Mouse (Mus musculus) cerebellum, adult 11-12 months (tissue): ENCODE results near the gene Lrrc4.
A peak's percentile ranks its signal among the peaks of the same experiment; 100 is the strongest.

Experiments used
- DNase-seq: peaks from one replicate; pipeline ENCODE4 v3.0.0; 2022

Lrrc4 gene

GRCm38 (mm10) chr6:28831011-28831853, at the start of gene Lrrc4:
Gene Lrrc4 (minus strand): TSS chr6:28831747.
- DNase-seq: peak; percentile 54

GRCm38 (mm10) chr6:28880909-28881308, 49.4 kb upstream of the Lrrc4 start:
- no peak for DNase-seq

DNA sequence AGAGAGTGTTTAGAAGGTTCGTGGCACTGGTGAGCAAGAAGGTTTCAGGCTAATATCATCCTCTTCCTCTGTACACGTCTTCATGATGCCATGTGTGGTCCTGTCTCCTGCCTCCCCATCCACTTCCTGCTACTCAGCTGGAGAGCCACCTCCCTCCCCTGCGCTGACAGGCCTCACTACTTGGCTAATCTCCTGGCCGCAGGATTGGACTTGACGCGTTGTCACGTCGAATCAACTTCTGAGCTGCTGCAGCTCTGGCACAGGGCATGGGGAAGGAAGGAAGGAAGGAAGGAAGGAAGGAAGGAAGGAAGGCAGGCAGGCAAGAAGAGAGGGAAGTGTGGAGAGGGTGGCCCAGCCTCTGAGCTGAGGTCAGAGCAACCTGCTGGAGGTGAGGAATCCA, 47.8 kb upstream of the Lrrc4 start:
- no peak for DNase-seq

- DNase-seq: no peak
Measured at GRCm38 (mm10) chr6:28877945-28878666, 46.6 kb upstream of the Lrrc4 start.

DNA sequence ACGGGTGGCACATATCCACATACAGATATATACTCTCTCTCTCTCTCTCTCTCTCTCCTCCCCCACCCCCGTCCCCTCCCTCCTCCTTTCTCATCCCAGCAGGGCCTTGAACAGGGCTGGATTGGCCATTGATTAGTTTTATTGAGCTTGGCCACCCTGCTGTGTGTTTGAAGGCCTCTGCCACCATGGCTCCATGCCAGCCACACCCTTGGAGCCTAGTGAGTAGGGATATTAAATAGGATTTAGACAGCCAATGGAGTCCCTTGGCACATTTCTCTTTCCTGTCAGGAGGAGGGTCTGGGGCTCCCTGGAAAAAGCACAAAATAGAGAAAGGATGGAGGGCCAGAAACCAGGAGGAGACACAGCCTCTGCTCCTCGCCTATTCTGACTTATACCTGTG, 44.9 kb upstream of the Lrrc4 start:
- DNase-seq: no peak

GRCm38 (mm10) chr6:28875333-28875732, 43.8 kb upstream of the Lrrc4 start:
- no peak for DNase-seq

- DNase-seq: no peak
Measured at GRCm38 (mm10) chr6:28874759-28875158, 43.2 kb upstream of the Lrrc4 start.

DNA sequence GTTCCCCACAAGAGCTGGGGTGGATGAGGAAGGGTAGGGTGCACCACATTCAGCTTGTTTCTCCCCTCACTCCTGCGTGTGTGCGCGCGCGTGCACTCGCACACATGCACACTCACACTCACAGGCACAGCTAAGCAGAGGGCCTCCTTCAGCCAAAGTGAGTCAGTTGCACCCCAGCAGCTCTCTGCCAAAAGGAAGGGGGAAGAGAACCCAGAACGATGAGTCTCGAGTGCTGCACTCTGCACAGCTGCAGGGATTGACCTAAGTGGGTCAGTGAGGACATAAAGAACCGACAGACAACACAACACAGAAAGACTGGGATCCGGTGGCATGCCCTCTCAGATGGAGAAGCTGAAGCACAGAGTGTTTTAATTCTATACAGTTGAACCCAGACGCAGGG, 42.5 kb upstream of the Lrrc4 start:
- DNase-seq: no peak

GRCm38 (mm10) chr6:28872421-28872795, 40.9 kb upstream of the Lrrc4 start:
- no peak for DNase-seq

DNA sequence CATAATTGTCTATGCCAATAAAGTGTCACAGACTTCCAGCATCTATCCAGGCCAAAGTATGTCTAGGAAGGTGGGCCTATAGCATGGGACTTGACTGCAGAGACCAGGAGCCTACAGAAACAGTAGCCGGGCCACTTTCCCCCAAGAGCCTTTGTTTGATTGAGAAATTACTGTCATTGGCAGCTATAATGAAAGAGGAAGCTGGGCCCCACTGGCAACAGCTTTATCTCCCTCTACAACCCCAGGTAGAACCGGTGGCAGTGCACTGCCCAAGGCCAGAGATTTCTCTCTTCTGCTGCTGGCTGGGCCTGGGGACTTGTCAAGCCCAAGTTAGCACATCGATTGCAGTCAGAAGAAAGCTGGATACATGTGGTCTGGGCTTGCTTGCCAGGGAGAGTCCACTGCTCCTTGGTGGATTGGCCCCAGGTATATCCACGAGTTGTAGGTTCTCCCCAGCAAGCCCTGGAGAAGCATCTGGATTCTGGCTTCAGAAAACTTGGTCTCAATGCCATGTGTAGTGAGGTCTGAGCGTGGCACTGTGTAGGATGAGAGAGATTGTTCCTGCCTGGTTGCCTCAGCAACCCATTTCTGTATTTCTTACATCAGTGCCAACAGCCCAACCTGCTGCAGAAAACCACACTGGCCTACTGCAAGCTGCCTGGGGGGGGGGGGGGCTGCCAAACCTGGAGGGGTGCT, 40.3 kb upstream of the Lrrc4 start:
- no peak for DNase-seq

DNA sequence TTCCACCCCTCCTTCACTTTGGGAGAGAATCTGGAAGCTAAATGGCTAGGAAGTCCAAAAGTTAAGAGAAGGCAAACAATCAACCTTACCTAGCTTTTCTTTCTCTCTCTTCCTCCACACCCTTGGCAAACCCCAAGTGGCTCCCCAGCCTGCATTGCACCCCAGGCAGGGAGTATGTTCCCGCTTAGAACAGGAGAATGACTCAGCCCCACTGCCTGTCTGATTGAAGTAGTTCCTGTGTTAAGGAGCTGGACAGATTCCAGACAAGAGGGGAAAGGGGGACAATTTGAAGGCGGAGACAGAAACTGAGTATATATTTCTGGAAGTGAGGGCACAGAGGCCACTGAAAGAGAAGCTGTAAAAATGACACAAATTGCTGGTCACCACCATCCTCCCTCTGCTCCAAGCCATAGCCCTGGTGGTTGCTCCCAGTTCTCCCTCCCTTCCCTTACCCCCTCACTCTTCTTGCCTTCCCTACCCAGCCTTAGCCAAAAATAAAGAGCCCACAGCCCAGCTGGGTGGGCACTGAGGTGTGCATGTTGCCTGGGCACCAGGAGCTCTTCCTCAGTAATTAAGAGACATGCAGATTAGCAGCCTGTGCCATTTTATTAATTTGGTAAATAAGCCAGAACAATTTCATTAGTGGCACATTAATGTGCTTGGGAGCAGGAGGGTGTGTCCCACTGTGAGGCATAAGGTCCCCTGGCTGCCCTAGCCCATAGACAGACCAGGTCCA, 36.1 kb upstream of the Lrrc4 start:
- no peak for DNase-seq

GRCm38 (mm10) chr6:28866206-28866605, 34.7 kb upstream of the Lrrc4 start:
- DNase-seq: no peak

DNA sequence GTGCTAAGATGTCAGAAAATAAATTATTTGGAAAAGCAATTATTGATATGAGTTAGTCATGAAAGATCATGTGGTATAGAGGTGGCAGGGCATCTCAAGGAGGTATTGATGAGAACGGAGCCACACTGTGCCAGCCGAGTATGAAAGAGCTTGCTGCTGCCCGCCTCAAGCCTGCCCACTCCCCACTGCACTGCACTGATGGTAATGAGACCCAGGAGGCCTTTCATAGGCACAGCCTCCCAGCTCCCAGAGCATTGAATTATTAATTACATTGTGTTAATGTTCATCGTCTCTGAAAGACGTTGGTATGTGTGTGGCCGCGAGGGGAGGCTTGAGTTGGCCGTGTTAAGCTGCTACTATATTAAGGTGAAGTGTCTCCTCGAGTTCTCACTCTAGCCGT, 33.6 kb upstream of the Lrrc4 start:
- DNase-seq: no peak

- peak; percentile 40 for DNase-seq
Measured at GRCm38 (mm10) chr6:28864684-28865083, 33.1 kb upstream of the Lrrc4 start.

DNA sequence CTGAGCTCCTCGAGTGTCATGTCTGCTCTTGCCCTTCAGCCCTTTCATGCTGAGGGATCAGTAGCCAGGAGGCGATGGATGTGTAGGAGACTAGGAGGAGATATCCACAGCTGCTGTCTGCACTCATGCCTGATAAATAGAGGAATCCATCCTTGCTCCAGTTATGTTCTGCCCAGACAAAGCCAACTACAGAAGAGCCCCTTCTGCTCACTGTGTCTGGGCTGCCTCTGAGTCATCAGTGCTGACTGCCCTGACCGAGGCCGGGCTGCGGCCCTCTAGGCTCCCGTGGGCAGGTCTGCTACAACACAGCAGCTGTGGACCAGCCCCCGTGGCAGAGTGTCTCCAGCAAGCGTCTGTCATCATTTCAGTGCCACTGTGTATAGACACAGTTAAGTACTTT, 30.8 kb upstream of the Lrrc4 start:
- DNase-seq: no peak

DNA sequence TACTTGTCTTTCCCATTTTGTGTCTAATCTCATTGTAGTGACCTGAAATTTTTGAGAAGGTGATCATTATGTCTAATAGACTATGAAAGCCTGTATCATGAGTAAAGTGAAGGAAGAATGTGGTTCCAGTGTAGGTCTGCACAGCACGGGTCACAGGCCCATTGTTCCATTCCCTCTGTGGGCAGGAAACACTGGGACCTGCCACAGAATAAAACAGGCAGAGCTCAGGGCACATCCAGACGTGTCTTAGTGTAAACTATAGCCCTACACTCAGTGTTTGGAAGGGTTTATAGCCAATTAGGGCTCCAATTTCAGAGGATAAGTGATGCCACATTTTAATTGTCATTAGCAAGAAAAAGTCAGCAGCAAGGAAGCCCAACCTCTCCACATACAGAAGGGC, 29.4 kb upstream of the Lrrc4 start:
- no peak for DNase-seq

- no peak for DNase-seq
Measured at GRCm38 (mm10) chr6:28860450-28860849, 28.9 kb upstream of the Lrrc4 start.

- DNase-seq: no peak
Measured at GRCm38 (mm10) chr6:28859094-28859493, 27.5 kb upstream of the Lrrc4 start.

DNA sequence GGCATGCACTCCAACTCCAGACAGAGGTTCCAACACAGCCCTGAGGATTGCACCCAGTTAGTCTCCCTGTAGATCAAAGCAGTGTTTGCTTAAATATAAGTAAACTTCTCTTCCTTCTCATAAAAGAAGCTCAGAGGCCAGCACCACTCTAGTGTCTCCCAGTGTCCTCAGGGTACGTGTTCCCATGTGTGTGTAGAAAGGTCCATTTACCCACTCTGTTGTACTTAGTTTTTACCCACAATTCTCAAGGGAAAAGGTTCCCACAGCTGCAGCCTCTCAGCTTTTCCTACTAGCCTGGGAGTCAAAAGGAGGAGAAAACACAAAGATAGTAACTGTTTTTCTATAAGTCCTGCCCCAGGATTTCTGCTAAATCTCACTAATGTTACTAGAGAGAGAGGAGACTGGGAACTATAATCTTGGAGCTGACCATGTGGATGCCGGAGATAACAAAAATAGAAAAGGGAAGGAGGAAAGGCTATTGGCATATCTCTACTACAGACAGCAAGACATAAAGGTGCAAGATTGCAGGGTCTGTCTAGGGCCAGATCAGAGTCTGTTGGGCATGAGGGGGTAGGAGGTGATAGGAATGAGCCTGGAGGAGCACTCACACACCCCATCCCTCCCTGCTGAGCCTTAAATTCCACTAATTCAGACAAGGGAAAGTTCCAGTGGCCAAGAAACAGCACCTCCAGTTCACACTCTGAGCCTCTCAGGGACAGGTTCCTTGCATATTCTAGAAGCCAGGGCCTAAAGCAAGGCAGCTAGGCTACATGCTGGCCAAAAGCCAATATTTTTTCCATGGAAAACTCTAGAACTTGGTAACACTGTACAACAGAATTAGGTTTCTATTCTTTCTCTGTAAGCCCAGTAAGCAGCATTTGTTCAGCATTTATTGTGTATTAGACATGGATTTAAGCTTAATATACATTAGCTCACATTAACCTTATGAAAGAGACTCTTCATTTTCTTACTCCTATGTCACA, 25.9 kb upstream of the Lrrc4 start:
- no peak for DNase-seq

DNA sequence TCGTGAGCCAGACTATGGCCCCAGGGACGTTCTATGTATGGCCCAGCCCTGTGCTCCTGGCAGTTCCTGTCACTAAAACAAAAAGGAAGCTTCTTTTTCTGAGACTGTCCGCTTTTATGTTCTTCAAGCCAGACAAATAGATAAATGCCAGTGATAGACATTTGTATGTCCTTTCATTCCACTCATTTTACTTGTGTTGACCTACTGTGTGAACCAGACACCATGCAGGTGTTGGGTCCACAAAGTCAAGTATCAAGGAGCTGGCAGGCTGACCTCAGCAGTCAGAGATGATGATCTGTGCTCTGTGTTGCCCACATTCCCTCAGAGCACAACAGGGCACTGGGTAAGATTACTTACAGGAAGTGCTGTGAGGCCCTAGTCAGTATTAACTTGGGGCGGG, 25.2 kb upstream of the Lrrc4 start:
- no peak for DNase-seq

GRCm38 (mm10) chr6:28855442-28855841, 23.9 kb upstream of the Lrrc4 start:
- peak; percentile 52 for DNase-seq

DNA sequence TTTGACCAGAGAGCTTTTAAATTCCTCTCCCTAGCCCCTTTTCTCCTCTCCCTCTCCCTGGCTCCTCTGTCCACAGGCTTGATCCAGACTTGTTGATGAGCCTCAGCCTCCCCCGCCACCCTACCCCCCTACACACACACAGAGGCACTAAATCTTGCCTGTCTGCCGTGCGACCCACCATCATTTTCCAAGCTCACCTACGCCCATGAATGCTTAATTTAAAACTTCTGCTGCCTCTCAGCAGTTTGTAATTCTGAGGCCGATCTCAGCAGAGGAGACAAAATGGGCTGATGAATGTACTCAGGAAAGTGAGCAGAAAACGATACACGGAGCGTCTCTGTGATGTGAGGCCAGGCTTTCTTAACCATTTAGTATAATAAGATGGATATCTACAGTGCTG, 23.1 kb upstream of the Lrrc4 start:
- no peak for DNase-seq
